Mouse (Mus musculus): Measurements from ENCODE around the gene Il17rc. TPM values are rescaled to one million over a fixed set of nuclear protein-coding genes. Genes with fewer than 3 reads are reported as not detected.
A peak's percentile ranks its signal among the peaks of the same experiment; 100 is the strongest.

Gene Il17rc
- polyA plus RNA-seq, 1 experiment from 2014 or later = 31.1 TPM

GRCm38 (mm10) chr6:113495071-113495675 is 23.9 kb downstream of the Il17rc start:
- peaks cover 4% of the 10 kb centered on the region; the same call in 1 of the 2 replicates for H3K36me3 ChIP-seq (ENCODE audit: insufficient read depth, low read length)
- no peak overlapping the region for H3K27ac ChIP-seq (ENCODE audit: low read length)
- no peaks in the 10 kb centered on the region for H3K4me1 ChIP-seq (ENCODE audit: insufficient read depth, low read depth, low read length)
- WGBS = 34% methylated on average over 26 of the region's 28 CpGs
- no peaks in the 10 kb centered on the region for H3K27me3 ChIP-seq (replicated peaks; ENCODE audit: insufficient read depth, low read length)
- TF ChIP-seq EP300 (IDR thresholded peaks at IDR 0.05) (no peak), CTCF (IDR thresholded peaks at IDR 0.05) (no peak)
- H3K9ac ChIP-seq (replicated peaks; ENCODE audit: low read depth) = no peak overlapping the region
- no peak for ATAC-seq
- peak overlapping the region; percentile 38 for H3K4me3 ChIP-seq (ENCODE audit: low read depth, low read length)
- peak overlapping the region; percentile 57 for H3K4me2 ChIP-seq (replicated peaks; ENCODE audit: low read depth, low read length)
- DNase-seq (ENCODE audit: low spot score) = no peak
- no peaks in the 10 kb centered on the region for H3K9me3 ChIP-seq (ENCODE audit: low read length)

DNA sequence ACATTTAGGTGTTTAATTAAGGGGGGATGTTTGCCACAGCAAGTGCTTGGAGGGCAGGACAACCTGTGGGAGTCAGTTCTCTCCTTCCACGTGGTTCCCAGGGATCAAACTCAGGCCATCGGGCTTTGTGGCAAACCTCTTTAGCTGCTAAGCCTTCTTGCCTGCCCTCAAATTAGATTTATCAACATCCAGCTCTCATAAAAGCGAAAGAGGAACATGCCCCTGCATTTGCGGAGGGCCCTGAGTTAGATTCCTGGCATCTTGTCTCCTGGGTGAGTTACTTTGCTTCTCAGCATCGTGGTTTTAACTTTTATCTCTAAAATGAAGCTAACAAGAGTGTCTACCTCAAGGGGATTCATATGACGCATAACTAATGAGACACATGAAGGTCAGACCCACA is 28.1 kb downstream of the Il17rc start:
- Histone ChIP-seq H3K4me2 (replicated peaks; ENCODE audit: low read depth, low read length) (no peak overlapping the region), H3K9me3 (ENCODE audit: low read length) (no peaks in the 10 kb centered on the region), H3K9ac (replicated peaks; ENCODE audit: low read depth) (no peak overlapping the region), H3K4me3 (ENCODE audit: low read depth, low read length) (no peak overlapping the region), H3K4me1 (ENCODE audit: insufficient read depth, low read depth, low read length) (no peaks in the 10 kb centered on the region), H3K27ac (ENCODE audit: low read length) (no peak overlapping the region), H3K36me3 (ENCODE audit: insufficient read depth, low read length) (no peaks in the 10 kb centered on the region), H3K27me3 (replicated peaks; ENCODE audit: insufficient read depth, low read length) (0 out of 2 replicates have a peak, but pooled peaks cover 7% of the 10 kb centered on the region)
- no peak for TF ChIP-seq CTCF (IDR thresholded peaks at IDR 0.05)
- TF ChIP-seq EP300 (IDR thresholded peaks at IDR 0.05) = no peak
- ATAC-seq (no peak), DNase-seq (ENCODE audit: low spot score) (no peak)
- 70% methylated on average over 6 of the region's 6 CpGs for WGBS

- Histone ChIP-seq H3K4me3 (ENCODE audit: low read depth, low read length) (no peak within 1 kb of the TSS), H3K9me3 (ENCODE audit: low read length) (no peaks in the 10 kb centered on the region), H3K27ac (ENCODE audit: low read length) (no peak within 1 kb of the TSS), H3K4me2 (replicated peaks; ENCODE audit: low read depth, low read length) (no peak within 1 kb of the TSS), H3K4me1 (ENCODE audit: insufficient read depth, low read depth, low read length) (no peaks in the 10 kb centered on the region), H3K9ac (replicated peaks; ENCODE audit: low read depth) (no peak within 1 kb of the TSS), H3K36me3 (ENCODE audit: insufficient read depth, low read length) (no peaks in the 10 kb centered on the region), H3K27me3 (replicated peaks; ENCODE audit: insufficient read depth, low read length) (0 out of 2 replicates have a peak, but pooled peaks cover 7% of the 10 kb centered on the region)
- WGBS = 5% methylated on average over 23 of the region's 32 CpGs
- no peak for DNase-seq (ENCODE audit: low spot score)
- TF ChIP-seq CTCF (IDR thresholded peaks at IDR 0.05) (no peak), EP300 (IDR thresholded peaks at IDR 0.05) (no peak)
- no peak for ATAC-seq
These were observed 30.3 kb downstream of the Il17rc start, which contains the start of gene Prrt3 for GRCm38 (mm10) chr6:113501388-113502084. Prrt3 (minus strand) TSS chr6:113501931.

DNA sequence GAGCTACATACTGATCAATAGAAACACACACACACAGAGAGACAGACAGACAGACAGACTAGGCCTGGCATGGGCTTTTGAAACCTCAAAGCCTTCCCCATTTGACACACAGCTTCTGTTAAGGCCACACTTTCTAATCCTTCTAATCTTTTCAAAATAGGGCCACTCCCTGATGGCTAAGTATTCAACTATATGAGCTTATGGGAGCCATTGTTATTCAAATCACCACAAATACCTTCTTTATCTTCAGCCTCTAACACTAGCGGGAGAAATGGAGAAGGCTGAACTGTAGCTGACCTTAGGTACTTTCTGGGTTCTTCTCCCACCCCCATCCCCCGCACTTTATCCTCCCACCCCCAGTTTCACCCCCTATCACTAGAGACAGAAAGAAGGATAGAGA is 31.6 kb downstream of the Il17rc start:
- no peak overlapping the region for H3K27ac ChIP-seq (ENCODE audit: low read length)
- DNase-seq (ENCODE audit: low spot score) (no peak), ATAC-seq (no peak)
- H3K9ac ChIP-seq (replicated peaks; ENCODE audit: low read depth) = no peak overlapping the region
- 70% methylated on average over 2 of the region's 2 CpGs for WGBS
- H3K4me2 ChIP-seq (replicated peaks; ENCODE audit: low read depth, low read length) = no peak overlapping the region
- no peak for TF ChIP-seq CTCF (IDR thresholded peaks at IDR 0.05)
- no peak for TF ChIP-seq EP300 (IDR thresholded peaks at IDR 0.05)
- H3K9me3 ChIP-seq (ENCODE audit: low read length) = no peaks in the 10 kb centered on the region
- H3K36me3 ChIP-seq (ENCODE audit: insufficient read depth, low read length) = no peaks in the 10 kb centered on the region
- H3K4me3 ChIP-seq (ENCODE audit: low read depth, low read length) = no peak overlapping the region
- H3K4me1 ChIP-seq (ENCODE audit: insufficient read depth, low read depth, low read length) = no peaks in the 10 kb centered on the region
- 0 out of 2 replicates have a peak, but pooled peaks cover 7% of the 10 kb centered on the region for H3K27me3 ChIP-seq (replicated peaks; ENCODE audit: insufficient read depth, low read length)

DNA sequence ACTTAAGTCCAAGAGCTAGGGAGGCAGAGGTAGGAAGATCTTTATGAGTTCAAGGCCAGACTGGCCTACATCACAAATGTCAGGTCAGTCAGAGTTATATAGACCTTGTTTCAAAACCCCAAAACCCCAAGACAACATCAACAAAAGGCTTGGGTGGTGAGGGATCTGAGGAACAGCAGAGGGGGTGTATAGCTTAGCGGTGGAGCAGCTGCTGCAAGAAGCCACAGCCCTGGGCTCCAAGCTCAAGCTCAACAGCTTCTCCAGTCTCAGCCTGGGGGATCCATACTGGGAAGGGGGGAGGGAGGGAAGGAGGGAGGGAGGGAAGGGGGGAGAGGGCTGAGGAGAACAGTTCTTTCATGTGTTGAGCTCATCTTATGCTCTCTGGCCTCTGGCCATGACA is 34.5 kb downstream of the Il17rc start:
- no peak overlapping the region for H3K4me2 ChIP-seq (replicated peaks; ENCODE audit: low read depth, low read length)
- H3K27me3 ChIP-seq (replicated peaks; ENCODE audit: insufficient read depth, low read length) = 0 out of 2 replicates have a peak, but pooled peaks cover 7% of the 10 kb centered on the region
- H3K4me3 ChIP-seq (ENCODE audit: low read depth, low read length) = no peak overlapping the region
- TF ChIP-seq EP300 (IDR thresholded peaks at IDR 0.05) (no peak), CTCF (IDR thresholded peaks at IDR 0.05) (no peak)
- 81% methylated on average over 1 of the region's 1 CpGs for WGBS
- H3K27ac ChIP-seq (ENCODE audit: low read length) = no peak overlapping the region
- no peaks in the 10 kb centered on the region for H3K9me3 ChIP-seq (ENCODE audit: low read length)
- DNase-seq (ENCODE audit: low spot score) = no peak
- ATAC-seq = no peak
- H3K36me3 ChIP-seq (ENCODE audit: insufficient read depth, low read length) = no peaks in the 10 kb centered on the region
- H3K9ac ChIP-seq (replicated peaks; ENCODE audit: low read depth) = no peak overlapping the region
- no peaks in the 10 kb centered on the region for H3K4me1 ChIP-seq (ENCODE audit: insufficient read depth, low read depth, low read length)

DNA sequence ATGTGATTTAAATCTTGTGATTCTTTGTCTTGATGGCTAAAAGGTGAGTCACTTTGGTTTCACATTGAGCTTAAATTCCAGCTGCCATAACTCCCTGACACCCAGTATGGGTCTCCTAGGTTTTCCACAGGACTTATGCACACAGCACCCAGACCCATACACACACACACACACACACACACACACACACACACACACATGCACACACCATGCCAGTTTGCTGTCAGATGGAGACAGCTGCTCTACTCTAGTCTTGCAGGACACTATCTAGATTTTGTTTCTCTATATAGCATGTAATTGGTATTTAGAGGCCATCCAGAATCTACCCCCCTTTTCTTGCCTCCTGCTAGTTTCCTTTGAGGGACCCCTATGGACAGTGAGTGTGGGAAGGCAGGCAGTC is 35.9 kb downstream of the Il17rc start:
- Histone ChIP-seq H3K27ac (ENCODE audit: low read length) (no peak overlapping the region), H3K36me3 (ENCODE audit: insufficient read depth, low read length) (no peaks in the 10 kb centered on the region), H3K27me3 (replicated peaks; ENCODE audit: insufficient read depth, low read length) (no peaks in the 10 kb centered on the region), H3K4me1 (ENCODE audit: insufficient read depth, low read depth, low read length) (no peaks in the 10 kb centered on the region), H3K9me3 (ENCODE audit: low read length) (no peaks in the 10 kb centered on the region), H3K4me2 (replicated peaks; ENCODE audit: low read depth, low read length) (no peak overlapping the region), H3K9ac (replicated peaks; ENCODE audit: low read depth) (no peak overlapping the region), H3K4me3 (ENCODE audit: low read depth, low read length) (no peak overlapping the region)
- no peak for ATAC-seq
- no peak for DNase-seq (ENCODE audit: low spot score)
- TF ChIP-seq EP300 (IDR thresholded peaks at IDR 0.05) = no peak
- no peak for TF ChIP-seq CTCF (IDR thresholded peaks at IDR 0.05)

Data from lung, postnatal 0 days (tissue).